Mouse (Mus musculus) E14TG2a.4 (cell line): ENCODE results near the gene Shroom4.

Source experiments
- CTCF ChIP-seq: conservative IDR thresholded peaks from 2 replicates; pipeline ENCODE4 v1.5.1; 2014; ENCODE audit warnings: low read length
- NANOG ChIP-seq: IDR thresholded peaks from 2 replicates; pipeline ENCODE4 v1.6.1; 2014; ENCODE audit warnings: borderline replicate concordance, low read length, mixed read lengths
- POU5F1 ChIP-seq: IDR thresholded peaks from 2 replicates; pipeline ENCODE4 v1.6.1; 2014; ENCODE audit warnings: low read length, borderline replicate concordance

- TF ChIP-seq CTCF = no peak
- no peak for TF ChIP-seq POU5F1
- no peak for TF ChIP-seq NANOG
These were observed 194.5 kb downstream of the Shroom4 start for GRCm38 (mm10) chrX:6594183-6594582.
